Mouse (Mus musculus) liver, embryonic 14.5 days (tissue): ENCODE data around the gene Lrmp.

Experiments
- CTCF ChIP-seq: IDR thresholded peaks from 2 replicates; pipeline ENCODE4 v1.5.1; 2016; ENCODE audit warnings: antibody characterized with exemption, low read depth, control low read depth
- EP300 ChIP-seq: IDR thresholded peaks from 2 replicates; pipeline ENCODE4 v1.6.1; 2016; ENCODE audit warnings: antibody characterized with exemption, low read depth

- TF ChIP-seq CTCF (no peak), EP300 (no peak)
Observed at GRCm38 (mm10) chr6:145120086-145120485, 4.6 kb downstream of the Lrmp start.
